Mouse (Mus musculus) ES-E14 (cell line): ENCODE measurements around the gene E130308A19Rik. TPM values are rescaled to one million over a fixed set of nuclear protein-coding genes. Genes with fewer than 3 reads are reported as not detected.

Source experiments
- DNase-seq: peaks from one replicate; pipeline ENCODE4 v3.0.0-alpha.2; 2013; ENCODE audit warnings: low read depth, low spot score
- H3K27ac ChIP-seq: 2 replicates; pipeline ENCODE4 v1.5.1; 2012; ENCODE audit warnings: low read depth, mild to moderate bottlenecking, low read length, moderate library complexity, mixed read lengths; ENCODE audit not compliant: poor library complexity, insufficient read depth, severe bottlenecking
- H3K36me3 ChIP-seq: 2 replicates; pipeline ENCODE4 v1.6.1; 2012; ENCODE audit warnings: mild to moderate bottlenecking, low read length, moderate library complexity, mixed read lengths; ENCODE audit not compliant: control insufficient read depth, poor library complexity, insufficient read depth, severe bottlenecking
- H3K4me1 ChIP-seq, 2 experiments: fragments of 150-350 bp in 1 of 2; sonication (generic) in 1 of 2; 2 replicates each; pipeline ENCODE4 v1.6.1; 2012; ENCODE audit warnings: low read length in 2 of 2, mild to moderate bottlenecking in 1 of 2, mixed read lengths in 1 of 2; ENCODE audit not compliant: control insufficient read depth in 2 of 2, insufficient read depth in 2 of 2, poor library complexity in 1 of 2
- H3K4me3 ChIP-seq, 2 experiments: fragments of 150-350 bp in 1 of 2; sonication (generic) in 1 of 2; 2 replicates each; pipeline ENCODE4 v1.5.1; 2012; ENCODE audit warnings: low read length in 2 of 2, low read depth in 1 of 2, mild to moderate bottlenecking in 1 of 2, mixed read lengths in 1 of 2; ENCODE audit not compliant: insufficient read depth in 1 of 2, poor library complexity in 1 of 2, severe bottlenecking in 1 of 2
- H3K9ac ChIP-seq: 2 replicates; pipeline ENCODE4 v1.6.1; 2012; ENCODE audit warnings: low read depth, mild to moderate bottlenecking, low read length, mixed read lengths; ENCODE audit not compliant: poor library complexity, insufficient read depth, severe bottlenecking
- H3K9me3 ChIP-seq: fragments of 150-350 bp; sonication (generic); 2 replicates; pipeline ENCODE4 v1.6.1; 2012; ENCODE audit warnings: low read depth, mild to moderate bottlenecking, low read length; ENCODE audit not compliant: control insufficient read depth, insufficient read depth
- CHD2 ChIP-seq: IDR thresholded peaks from 2 replicates; pipeline ENCODE4 v1.6.1; 2014; ENCODE audit warnings: mild to moderate bottlenecking, low read depth, low read length, inconsistent platforms
- HCFC1 ChIP-seq: IDR thresholded peaks from 2 replicates; pipeline ENCODE4 v1.6.1; 2012; ENCODE audit warnings: low read length, inconsistent platforms, borderline replicate concordance; ENCODE audit not compliant: insufficient read depth
- MAFK ChIP-seq: IDR thresholded peaks from 2 replicates; pipeline ENCODE4 v1.6.1; 2014; ENCODE audit warnings: mild to moderate bottlenecking, low read depth, low read length, inconsistent platforms; ENCODE audit not compliant: insufficient read depth
- ZC3H11A ChIP-seq: IDR thresholded peaks from 2 replicates; pipeline ENCODE4 v1.6.1; 2012; ENCODE audit warnings: low read depth, mild to moderate bottlenecking, inconsistent platforms, low read length, borderline replicate concordance
- ZNF384 ChIP-seq: IDR thresholded peaks from 2 replicates; pipeline ENCODE4 v1.6.1; 2012; ENCODE audit warnings: low read depth, low read length, inconsistent platforms
- in situ Hi-C, 2 experiments: fragments of 600-800 bp; cut with MboI; formaldehyde crosslinking; loops; one replicate each; pipeline ENCODE4 v1.15.1; 2025; ENCODE audit warnings: low sequenced_read_pairs in 2 of 2, inconsistent platforms in 1 of 2; ENCODE audit not compliant: unreplicated experiment in 2 of 2
- total RNA-seq: library from RNA; depleted of rRNA; stranded (reverse); fragments of 300-350 nt; gene quantifications from 2 replicates; pipeline ENCODE4 v1.2.3, GENCODE M21; 2012

Gene E130308A19Rik
- total RNA-seq, 1 experiment, result 14.9 TPM

DNA sequence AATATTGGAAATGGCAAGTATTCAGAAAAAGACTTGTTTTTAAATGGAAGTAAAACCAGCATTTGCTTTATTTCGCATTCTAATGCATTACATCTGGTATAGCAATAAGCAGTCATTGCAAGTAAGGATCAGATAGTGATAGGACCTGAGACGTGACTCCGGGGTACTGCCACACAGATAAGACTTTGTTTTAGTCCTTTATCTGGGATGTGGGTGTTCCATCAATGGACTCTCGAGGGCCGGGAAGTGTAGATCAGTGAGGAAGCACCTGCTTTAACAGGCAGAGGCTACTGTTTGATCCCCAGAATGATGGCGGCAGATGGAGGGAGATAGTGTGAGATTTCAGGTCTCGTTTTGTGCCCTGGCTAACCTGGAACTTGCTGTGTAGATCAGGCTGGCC lies 105.5 kb downstream of the E130308A19Rik start:
- no peaks in the 10 kb centered on the region for H3K36me3 ChIP-seq
- no peak for TF ChIP-seq HCFC1
- no peak for TF ChIP-seq MAFK
- H3K9me3 ChIP-seq, result no peaks in the 10 kb centered on the region
- H3K4me1 ChIP-seq, result no peaks in the 10 kb centered on the region
- H3K27ac ChIP-seq, result no peak overlapping the region
- no peak for DNase-seq
- in situ Hi-C loops, result no loop called here
- H3K4me3 ChIP-seq, result no peak overlapping the region
- H3K9ac ChIP-seq, result no peak overlapping the region

DNA sequence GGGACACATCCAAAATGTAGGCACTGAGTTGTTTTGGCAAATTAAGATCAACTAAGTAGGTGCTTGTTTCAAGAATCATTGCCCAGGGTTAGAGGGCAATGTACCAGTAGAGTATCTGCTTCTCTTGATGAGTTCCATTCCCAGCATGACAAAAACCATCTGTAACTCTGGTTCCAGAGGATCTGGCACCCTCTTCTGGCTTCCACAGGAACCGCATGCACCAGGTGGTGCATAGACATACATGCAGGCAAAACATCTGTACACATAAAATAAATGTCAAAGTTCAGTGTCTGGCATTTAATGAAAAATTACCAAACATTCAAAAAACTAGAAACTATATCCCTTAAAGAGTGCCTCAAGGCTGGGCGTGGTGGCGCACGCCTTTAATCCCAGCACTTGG lies 113.3 kb downstream of the E130308A19Rik start:
- Histone ChIP-seq H3K4me3 (no peak overlapping the region), H3K9ac (no peak overlapping the region), H3K4me1 (no peaks in the 10 kb centered on the region), H3K9me3 (no peaks in the 10 kb centered on the region), H3K36me3 (no peaks in the 10 kb centered on the region), H3K27ac (no peak overlapping the region)
- TF ChIP-seq HCFC1 (no peak), ZC3H11A (peak; percentile 78; the same call in 1 of the 2 replicates)
- DNase-seq, result peak; percentile 41
- in situ Hi-C loops, result no loop called here

DNA sequence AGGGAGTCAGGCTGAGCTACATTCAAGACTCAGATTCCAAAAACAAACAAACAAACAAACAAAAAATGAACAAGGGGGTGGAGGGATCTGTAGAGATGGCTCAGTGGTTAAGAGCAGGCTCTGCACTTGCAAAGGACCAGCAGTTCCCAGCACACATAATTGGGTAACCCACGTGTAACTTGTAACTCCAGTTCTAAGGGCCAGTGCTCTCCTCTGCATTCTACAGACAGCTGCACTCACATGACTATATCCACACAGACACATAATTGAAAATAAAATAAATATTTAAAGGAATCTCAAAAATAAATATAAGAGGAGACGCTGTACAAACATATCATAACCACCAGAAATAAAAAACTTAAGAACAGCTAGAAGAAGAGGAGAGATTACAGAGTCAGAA lies 113.9 kb downstream of the E130308A19Rik start:
- no peaks in the 10 kb centered on the region for H3K4me1 ChIP-seq
- H3K27ac ChIP-seq, result no peak overlapping the region
- no peak overlapping the region for H3K9ac ChIP-seq
- no peaks in the 10 kb centered on the region for H3K36me3 ChIP-seq
- H3K9me3 ChIP-seq, result no peaks in the 10 kb centered on the region
- TF ChIP-seq ZNF384, result no peak
- TF ChIP-seq ZC3H11A, result no peak
- TF ChIP-seq MAFK, result no peak
- TF ChIP-seq HCFC1, result no peak
- TF ChIP-seq CHD2, result no peak
- in situ Hi-C loops, result no loop called here
- H3K4me3 ChIP-seq, result no peak overlapping the region
- no peak for DNase-seq

DNA sequence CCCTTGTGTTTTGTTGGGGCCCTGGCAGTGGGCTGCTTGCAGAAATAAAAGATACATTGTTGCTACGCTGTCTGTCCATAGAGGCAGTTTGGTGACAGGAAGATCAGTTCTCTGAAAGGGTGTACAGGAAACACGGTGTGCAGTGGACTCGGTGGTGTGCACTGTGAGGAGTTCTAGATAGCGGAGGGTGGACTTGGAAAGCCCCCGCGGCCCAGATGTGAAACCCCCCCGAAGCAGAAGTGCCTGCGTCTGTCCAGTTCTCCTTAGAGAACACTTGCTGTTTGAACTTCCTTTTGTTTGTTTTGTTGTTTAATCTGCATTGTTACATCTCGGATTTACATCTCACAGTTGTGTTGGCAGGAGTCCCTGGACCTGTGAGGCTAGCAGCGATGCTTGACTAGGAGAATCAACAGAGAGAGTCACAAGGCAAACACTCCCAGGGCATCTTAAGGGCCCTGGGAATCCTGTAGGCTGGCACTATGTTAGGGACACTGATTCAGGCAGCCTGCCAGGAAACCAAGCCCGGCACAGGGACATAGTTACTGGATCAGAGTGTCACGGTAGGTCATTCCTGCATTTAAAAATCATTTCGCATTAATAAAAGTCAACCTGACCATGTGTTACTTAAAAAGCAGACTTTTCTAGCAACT lies 127.6 kb downstream of the E130308A19Rik start:
- TF ChIP-seq ZNF384, result no peak
- in situ Hi-C loops, result no loop called here
- DNase-seq, result no peak

DNA sequence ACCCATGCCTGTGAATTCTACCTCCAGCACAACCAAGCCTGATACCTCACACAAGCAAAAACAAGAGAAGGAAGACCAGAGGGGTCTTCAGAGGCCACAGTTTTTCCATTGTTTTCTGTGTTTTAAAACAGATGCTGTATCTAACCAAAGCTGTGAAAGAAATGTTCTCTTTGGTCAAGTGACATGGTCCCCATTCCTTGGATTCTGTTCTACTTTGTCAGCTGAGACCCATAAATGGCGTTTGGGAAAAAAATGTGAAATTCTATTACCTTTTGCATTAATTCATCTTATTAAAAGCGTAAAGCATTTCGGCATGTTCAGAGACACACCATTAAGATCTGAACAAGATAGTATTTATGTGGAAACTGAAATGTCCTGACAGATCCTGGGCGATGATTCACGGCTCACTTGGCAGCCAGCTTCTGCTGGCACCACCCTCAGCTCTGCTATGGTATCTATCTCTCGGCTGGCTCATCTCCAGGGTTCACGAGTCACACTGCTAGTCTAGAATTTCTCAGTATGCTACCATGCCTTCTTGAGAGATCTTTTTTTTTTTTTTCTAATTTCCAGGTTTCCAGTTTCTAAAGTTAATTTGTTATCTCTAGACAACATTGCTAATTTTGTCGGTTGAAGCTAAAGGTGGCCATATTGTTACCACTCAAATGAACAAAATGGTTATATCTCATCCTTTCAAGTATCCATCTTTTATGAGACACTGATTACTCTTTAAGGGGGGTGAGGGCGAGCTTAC lies 130.5 kb downstream of the E130308A19Rik start:
- Histone ChIP-seq H3K36me3 (no peaks in the 10 kb centered on the region; the same call in 1 of the 2 replicates), H3K9ac (no peak overlapping the region), H3K4me3 (no peak overlapping the region), H3K27ac (no peak overlapping the region), H3K9me3 (no peaks in the 10 kb centered on the region), H3K4me1 (no peaks in the 10 kb centered on the region)
- no peak for TF ChIP-seq ZNF384
- TF ChIP-seq MAFK, result no peak
- in situ Hi-C loops, result no loop called here
- no peak for DNase-seq

More for the DNA sequence above, 127.6 kb downstream of the E130308A19Rik start:
- no peaks in the 10 kb centered on the region; the same call in 1 of the 2 replicates for H3K36me3 ChIP-seq
- H3K4me3 ChIP-seq, result no peak overlapping the region
- no peak overlapping the region for H3K9ac ChIP-seq
- no peaks in the 10 kb centered on the region; the same call in 1 of the 2 replicates for H3K9me3 ChIP-seq
- H3K4me1 ChIP-seq, result no peaks in the 10 kb centered on the region
- H3K27ac ChIP-seq, result no peak overlapping the region
